Mouse (Mus musculus) lung, postnatal 0 days (tissue): ENCODE results near the gene Itsn2.

ENCODE experiments used
- CTCF ChIP-seq: IDR thresholded peaks from 2 replicates; pipeline ENCODE4 v1.5.1; 2016; ENCODE audit warnings: antibody characterized with exemption, mild to moderate bottlenecking
- EP300 ChIP-seq: IDR thresholded peaks from 2 replicates; pipeline ENCODE4 v1.6.1; 2016; ENCODE audit warnings: antibody characterized with exemption, mild to moderate bottlenecking, control low read depth

- TF ChIP-seq CTCF (no peak), EP300 (no peak)
Observed at GRCm38 (mm10) chr12:4640737-4641136, 48.3 kb downstream of the Itsn2 start.
